Mouse (Mus musculus) liver, embryonic 16.5 days (tissue): Measurements from ENCODE around the gene 2300002M23Rik. TPM values are rescaled to one million over a fixed set of nuclear protein-coding genes. Genes with fewer than 3 reads are reported as not detected.

Source experiments
- ATAC-seq: fragments of 200-750 bp; cut with Nextera tagmentation; 2 replicates; pipeline ENCODE4 v1.8.0; 2017; ENCODE audit warnings: low read depth, mild to moderate bottlenecking, moderate number of reproducible peaks, moderate library complexity
- H3K27ac ChIP-seq: fragments of 300-500 bp; sonication (generic); 2 replicates; pipeline ENCODE4 v1.5.1; 2014; ENCODE audit warnings: mild to moderate bottlenecking, low read length
- H3K27me3 ChIP-seq: fragments of 300-500 bp; sonication (generic); 2 replicates; pipeline ENCODE4 v1.6.1; 2014; ENCODE audit warnings: low read depth, low read length, mixed read lengths; ENCODE audit not compliant: control insufficient read depth, insufficient read depth
- H3K36me3 ChIP-seq: fragments of 300-500 bp; sonication (generic); 2 replicates; pipeline ENCODE4 v1.6.1; 2014; ENCODE audit warnings: mild to moderate bottlenecking; ENCODE audit not compliant: control insufficient read depth, insufficient read depth
- H3K4me1 ChIP-seq: fragments of 300-500 bp; sonication (generic); 2 replicates; pipeline ENCODE4 v1.6.1; 2014; ENCODE audit warnings: low read depth, low read length, mixed read lengths; ENCODE audit not compliant: control insufficient read depth
- H3K4me2 ChIP-seq: fragments of 300-500 bp; sonication (generic); 2 replicates; pipeline ENCODE4 v1.6.1; 2014; ENCODE audit warnings: low read depth, low read length, mixed read lengths
- H3K4me3 ChIP-seq: fragments of 300-500 bp; sonication (generic); 2 replicates; pipeline ENCODE4 v1.5.1; 2014; ENCODE audit warnings: low read depth, mild to moderate bottlenecking, low read length
- H3K9ac ChIP-seq: fragments of 300-500 bp; sonication (generic); 2 replicates; pipeline ENCODE4 v1.6.1; 2014; ENCODE audit warnings: low read depth, low read length
- H3K9me3 ChIP-seq: fragments of 300-500 bp; sonication (generic); replicated peaks from 2 replicates; pipeline ENCODE4 v1.6.1; 2016; ENCODE audit warnings: low read length; ENCODE audit not compliant: control insufficient read depth
- WGBS: fragments of 180-500 bp; shearing (Covaris S2); extraction: QIAGEN DNeasy Blood & Tissue Kit; methylation state at CpG from one replicate; pipeline ENCODE4 v1.1.7; 2014; ENCODE audit not compliant: insufficient replicate concordance; 5-methylcytosine and 5-hydroxymethylcytosine counted together
- polyA plus RNA-seq: library from polyadenylated mRNA; unstranded; fragments of >200 nt; fragmentation: Nextera tagmentation; extraction: Ambion mirVana; gene quantifications from 2 replicates; pipeline ENCODE4 v1.2.1, GENCODE M21; 2015

Gene 2300002M23Rik
- polyA plus RNA-seq, 1 experiment from 2014 or later = not detected

- Histone ChIP-seq H3K36me3 (no peaks in the 10 kb centered on the region), H3K4me3 (no peak overlapping the region), H3K4me1 (no peaks in the 10 kb centered on the region), H3K9ac (no peak overlapping the region), H3K4me2 (no peak overlapping the region), H3K27ac (no peak overlapping the region), H3K9me3 (no peaks in the 10 kb centered on the region), H3K27me3 (no peaks in the 10 kb centered on the region)
- no peak for ATAC-seq
- 40% methylated on average over 8 of the region's 8 CpGs for WGBS
These were observed 16.4 kb upstream of the 2300002M23Rik start for GRCm38 (mm10) chr17:35550871-35551270.

GRCm38 (mm10) chr17:35551881-35552414 lies 15.3 kb upstream of the 2300002M23Rik start, which contains the start of gene Cdsn:
TSS of gene Cdsn (plus strand) at chr17:35552128.
- Histone ChIP-seq H3K4me3 (no peak within 1 kb of the TSS), H3K9me3 (no peaks in the 10 kb centered on the region), H3K9ac (no peak within 1 kb of the TSS), H3K27me3 (no peaks in the 10 kb centered on the region), H3K4me2 (no peak within 1 kb of the TSS), H3K36me3 (no peaks in the 10 kb centered on the region), H3K4me1 (no peaks in the 10 kb centered on the region), H3K27ac (no peak within 1 kb of the TSS)
- WGBS = 69% methylated on average over 10 of the region's 10 CpGs
- no peak for ATAC-seq

- WGBS = 57% methylated on average over 5 of the region's 5 CpGs
- H3K36me3 ChIP-seq = no peaks in the 10 kb centered on the region
- H3K9ac ChIP-seq = no peak overlapping the region
- ATAC-seq = no peak
- no peak overlapping the region for H3K4me3 ChIP-seq
- no peak overlapping the region for H3K27ac ChIP-seq
- no peaks in the 10 kb centered on the region for H3K27me3 ChIP-seq
- H3K4me1 ChIP-seq = no peaks in the 10 kb centered on the region
- no peaks in the 10 kb centered on the region for H3K9me3 ChIP-seq
- H3K4me2 ChIP-seq = no peak overlapping the region
These were observed 12.9 kb upstream of the 2300002M23Rik start for GRCm38 (mm10) chr17:35554321-35554720.

- no peaks in the 10 kb centered on the region for H3K27me3 ChIP-seq
- no peak overlapping the region for H3K4me3 ChIP-seq
- no peak overlapping the region for H3K4me2 ChIP-seq
- H3K9ac ChIP-seq = no peak overlapping the region
- H3K9me3 ChIP-seq = no peaks in the 10 kb centered on the region
- WGBS = 75% methylated on average over 18 of the region's 18 CpGs
- no peaks in the 10 kb centered on the region for H3K4me1 ChIP-seq
- H3K36me3 ChIP-seq = no peaks in the 10 kb centered on the region
- ATAC-seq = no peak
- no peak overlapping the region for H3K27ac ChIP-seq
These were observed 12.4 kb upstream of the 2300002M23Rik start for GRCm38 (mm10) chr17:35554761-35555397.

GRCm38 (mm10) chr17:35556186-35556765 lies 11.0 kb upstream of the 2300002M23Rik start:
- 70% methylated on average over 13 of the region's 13 CpGs for WGBS
- Histone ChIP-seq H3K27ac (no peak overlapping the region), H3K4me3 (no peak overlapping the region), H3K36me3 (no peaks in the 10 kb centered on the region), H3K9ac (no peak overlapping the region), H3K4me2 (no peak overlapping the region), H3K27me3 (no peaks in the 10 kb centered on the region), H3K4me1 (no peaks in the 10 kb centered on the region), H3K9me3 (no peaks in the 10 kb centered on the region)
- no peak for ATAC-seq

GRCm38 (mm10) chr17:35556812-35557211 lies 10.4 kb upstream of the 2300002M23Rik start:
- 24% methylated on average over 5 of the region's 5 CpGs for WGBS

GRCm38 (mm10) chr17:35557351-35557750 lies 9.9 kb upstream of the 2300002M23Rik start:
- no peaks in the 10 kb centered on the region for H3K27me3 ChIP-seq
- H3K4me2 ChIP-seq = no peak overlapping the region
- H3K9ac ChIP-seq = no peak overlapping the region
- no peaks in the 10 kb centered on the region for H3K36me3 ChIP-seq
- no peaks in the 10 kb centered on the region for H3K9me3 ChIP-seq
- no peak overlapping the region for H3K4me3 ChIP-seq
- ATAC-seq = no peak
- WGBS = 60% methylated on average over 9 of the region's 9 CpGs
- no peaks in the 10 kb centered on the region for H3K4me1 ChIP-seq
- H3K27ac ChIP-seq = no peak overlapping the region

More at GRCm38 (mm10) chr17:35556812-35557211, 10.4 kb upstream of the 2300002M23Rik start:
- Histone ChIP-seq H3K27ac (no peak overlapping the region), H3K9me3 (no peaks in the 10 kb centered on the region), H3K4me3 (no peak overlapping the region), H3K4me2 (no peak overlapping the region), H3K36me3 (no peaks in the 10 kb centered on the region), H3K4me1 (no peaks in the 10 kb centered on the region), H3K27me3 (no peaks in the 10 kb centered on the region), H3K9ac (no peak overlapping the region)
- ATAC-seq = no peak

GRCm38 (mm10) chr17:35558216-35558615 lies 9.0 kb upstream of the 2300002M23Rik start:
- no peaks in the 10 kb centered on the region for H3K36me3 ChIP-seq
- no peak for ATAC-seq
- no peaks in the 10 kb centered on the region for H3K4me1 ChIP-seq
- WGBS = 42% methylated on average over 8 of the region's 8 CpGs
- H3K4me3 ChIP-seq = no peak overlapping the region
- H3K9ac ChIP-seq = no peak overlapping the region
- H3K9me3 ChIP-seq = no peaks in the 10 kb centered on the region
- H3K27ac ChIP-seq = no peak overlapping the region
- H3K4me2 ChIP-seq = no peak overlapping the region
- H3K27me3 ChIP-seq = no peaks in the 10 kb centered on the region

GRCm38 (mm10) chr17:35567767-35568166 lies 517 bp downstream of the 2300002M23Rik start:
- 16% methylated on average over 9 of the region's 9 CpGs for WGBS
- Histone ChIP-seq H3K36me3 (no peaks in the 10 kb centered on the region), H3K9me3 (no peaks in the 10 kb centered on the region), H3K4me3 (no peak overlapping the region), H3K27ac (no peak overlapping the region), H3K4me1 (no peaks in the 10 kb centered on the region), H3K27me3 (peaks cover 25% of the 10 kb centered on the region), H3K9ac (no peak overlapping the region), H3K4me2 (no peak overlapping the region)
- no peak for ATAC-seq
